Mouse (Mus musculus): ENCODE data around the gene Borcs6. TPM values are rescaled to one million over a fixed set of nuclear protein-coding genes. Genes with fewer than 3 reads are reported as not detected.
A peak's percentile ranks its signal among the peaks of the same experiment; 100 is the strongest.

The Borcs6 gene
- total RNA-seq, 2 experiments from 2014 or later: 2.0 to 9.4 TPM

GRCm38 (mm10) chr11:69067601-69068000 lies 8.1 kb downstream of the Borcs6 start:
- ATAC-seq (replicated peaks; ENCODE audit: poor library complexity, severe bottlenecking): no peak

GRCm38 (mm10) chr11:69070093-69070492 lies 10.6 kb downstream of the Borcs6 start:
- ATAC-seq (replicated peaks; ENCODE audit: poor library complexity, severe bottlenecking): no peak

GRCm38 (mm10) chr11:69070590-69071222 lies 11.2 kb downstream of the Borcs6 start, which contains the start of gene Tmem107:
Tmem107 (plus strand) TSS chr11:69070806.
- peak; percentile 54 for ATAC-seq (replicated peaks; ENCODE audit: poor library complexity, severe bottlenecking)

- ATAC-seq (replicated peaks; ENCODE audit: poor library complexity, severe bottlenecking): no peak
These were observed 11.7 kb downstream of the Borcs6 start for GRCm38 (mm10) chr11:69071262-69071661.

- ATAC-seq (replicated peaks; ENCODE audit: poor library complexity, severe bottlenecking): no peak
These were observed 12.7 kb downstream of the Borcs6 start for GRCm38 (mm10) chr11:69072234-69072633.

- no peak for ATAC-seq (replicated peaks; ENCODE audit: poor library complexity, severe bottlenecking)
These were observed 13.1 kb downstream of the Borcs6 start for GRCm38 (mm10) chr11:69072666-69073064.

GRCm38 (mm10) chr11:69073065-69073888 lies 13.8 kb downstream of the Borcs6 start:
- ATAC-seq (replicated peaks; ENCODE audit: poor library complexity, severe bottlenecking): peak; percentile 65

- peak; percentile 11; the same call in 1 of the 2 replicates for ATAC-seq (replicated peaks; ENCODE audit: poor library complexity, severe bottlenecking)
These were observed 14.6 kb downstream of the Borcs6 start for GRCm38 (mm10) chr11:69073951-69074775.

- no peak for ATAC-seq (replicated peaks; ENCODE audit: poor library complexity, severe bottlenecking)
These were observed 15.2 kb downstream of the Borcs6 start for GRCm38 (mm10) chr11:69074776-69075069.

GRCm38 (mm10) chr11:69075764-69076479 lies 16.4 kb downstream of the Borcs6 start:
- no peak for ATAC-seq (replicated peaks; ENCODE audit: poor library complexity, severe bottlenecking)

GRCm38 (mm10) chr11:69076572-69076971 lies 17.1 kb downstream of the Borcs6 start:
- no peak for ATAC-seq (replicated peaks; ENCODE audit: poor library complexity, severe bottlenecking)

- ATAC-seq (replicated peaks; ENCODE audit: poor library complexity, severe bottlenecking): no peak
These were observed 17.8 kb downstream of the Borcs6 start for GRCm38 (mm10) chr11:69077316-69077715.

GRCm38 (mm10) chr11:69078041-69078440 lies 18.5 kb downstream of the Borcs6 start:
- no peak for ATAC-seq (replicated peaks; ENCODE audit: poor library complexity, severe bottlenecking)

- ATAC-seq (replicated peaks; ENCODE audit: poor library complexity, severe bottlenecking): peak; percentile 89
These were observed 19.4 kb downstream of the Borcs6 start for GRCm38 (mm10) chr11:69078805-69079438.

- ATAC-seq (replicated peaks; ENCODE audit: poor library complexity, severe bottlenecking): 0 out of 2 replicates have a peak, but pooled peaks have one; percentile 12
These were observed 20.8 kb downstream of the Borcs6 start for GRCm38 (mm10) chr11:69080102-69080854.

GRCm38 (mm10) chr11:69080855-69081222 lies 21.3 kb downstream of the Borcs6 start:
- ATAC-seq (replicated peaks; ENCODE audit: poor library complexity, severe bottlenecking): no peak

- no peak for ATAC-seq (replicated peaks; ENCODE audit: poor library complexity, severe bottlenecking)
These were observed 22.1 kb downstream of the Borcs6 start for GRCm38 (mm10) chr11:69081613-69082012.

- no peak for ATAC-seq (replicated peaks; ENCODE audit: poor library complexity, severe bottlenecking)
These were observed 26.1 kb downstream of the Borcs6 start for GRCm38 (mm10) chr11:69085608-69086007.

- no peak for ATAC-seq (replicated peaks; ENCODE audit: poor library complexity, severe bottlenecking)
These were observed 26.9 kb downstream of the Borcs6 start for GRCm38 (mm10) chr11:69086390-69086789.
